Mouse (Mus musculus): ENCODE measurements at regions not wholly inside any gene's neighbourhood (a gene's known extent, or its start where the extent isn't known, plus 50 kb on each side); places are given as distances from the start of the nearest gene placed in this dataset.

DNA sequence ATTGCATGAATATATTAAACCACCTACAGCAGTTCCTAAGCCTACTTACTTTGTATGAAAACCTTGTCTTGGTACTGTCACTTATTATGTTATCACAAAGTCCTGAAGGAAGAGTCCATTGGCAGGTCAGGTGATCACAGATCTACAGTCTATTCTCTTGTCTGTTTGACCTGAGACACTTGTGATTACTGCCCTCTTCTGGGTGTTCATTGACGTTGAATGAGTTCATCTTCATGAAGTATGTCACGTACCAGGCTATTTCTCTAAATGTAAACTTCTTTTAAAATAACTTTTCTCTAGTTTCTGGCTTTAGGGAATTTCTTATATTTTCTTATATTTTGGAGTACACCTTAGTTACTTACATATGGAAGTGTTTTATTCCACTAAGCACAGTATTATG is 688.5 kb upstream of the Fat3 start:
- Histone ChIP-seq H3K4me3 (ENCODE audit: low read length) (no peak overlapping the region), H3K9ac (ENCODE audit: low read depth, low read length) (no peak overlapping the region), H3K4me1 (ENCODE audit: control insufficient read depth, insufficient read depth, low read length) (no peaks in the 10 kb centered on the region), H3K9me3 (ENCODE audit: control insufficient read depth, low read length) (no peaks in the 10 kb centered on the region), H3K36me3 (ENCODE audit: control insufficient read depth, insufficient read depth, low read length) (no peaks in the 10 kb centered on the region), H3K27ac (ENCODE audit: low read length) (no peak overlapping the region), H3K4me2 (ENCODE audit: low read depth, low read length) (no peak overlapping the region), H3K27me3 (replicated peaks; ENCODE audit: control insufficient read depth, insufficient read depth, low read length) (no peaks in the 10 kb centered on the region)
- WGBS = 78% methylated on average over 2 of the region's 2 CpGs
- ATAC-seq = no peak

DNA sequence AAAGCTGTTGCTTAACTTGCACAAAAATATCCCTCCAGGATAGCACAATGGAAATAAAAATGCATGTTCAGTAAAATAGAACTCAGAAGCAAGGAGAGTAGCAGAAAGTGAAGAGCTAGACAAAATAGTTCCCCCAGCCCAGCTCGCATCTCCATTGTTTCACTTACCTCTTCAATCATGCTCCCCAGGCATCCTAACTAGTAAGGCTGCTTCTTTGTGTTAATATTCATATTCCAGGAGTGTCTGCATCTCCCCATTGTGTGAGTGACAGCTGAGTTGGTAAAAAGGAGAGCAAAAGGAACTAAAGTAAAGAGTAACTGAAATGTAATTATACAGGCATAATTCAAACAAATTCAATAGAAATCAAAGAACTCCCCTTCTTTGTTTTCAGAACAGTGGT is 667.1 kb upstream of the Fat3 start:
- Histone ChIP-seq H3K4me1 (ENCODE audit: control insufficient read depth, insufficient read depth, low read length) (no peaks in the 10 kb centered on the region), H3K27me3 (replicated peaks; ENCODE audit: control insufficient read depth, insufficient read depth, low read length) (no peaks in the 10 kb centered on the region), H3K4me2 (ENCODE audit: low read depth, low read length) (no peak overlapping the region), H3K9me3 (ENCODE audit: control insufficient read depth, low read length) (no peaks in the 10 kb centered on the region), H3K36me3 (ENCODE audit: control insufficient read depth, insufficient read depth, low read length) (no peaks in the 10 kb centered on the region), H3K9ac (ENCODE audit: low read depth, low read length) (no peak overlapping the region), H3K27ac (ENCODE audit: low read length) (no peak overlapping the region), H3K4me3 (ENCODE audit: low read length) (no peak overlapping the region)
- WGBS = 83% methylated on average over 1 of the region's 1 CpGs
- no peak for ATAC-seq

DNA sequence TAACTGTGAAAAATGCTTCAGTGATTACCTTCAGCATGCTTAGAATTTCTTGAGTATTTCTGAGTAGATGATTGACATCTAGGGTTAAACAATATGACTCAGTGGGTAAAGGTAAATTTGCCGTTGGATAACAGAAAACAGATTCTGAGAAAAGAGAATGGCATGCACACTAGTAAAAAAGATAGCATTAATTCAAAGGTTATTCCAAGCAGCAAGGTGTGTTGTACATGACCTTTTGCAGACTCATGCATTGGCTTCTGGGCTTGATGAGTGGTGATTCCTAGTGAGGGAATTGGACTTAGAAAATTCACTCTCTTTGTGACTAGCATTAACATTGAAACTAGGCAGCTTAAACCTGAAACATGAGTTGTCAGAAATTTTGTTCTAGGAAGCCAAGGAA is 665.2 kb upstream of the Fat3 start:
- no peaks in the 10 kb centered on the region for H3K36me3 ChIP-seq (ENCODE audit: control insufficient read depth, insufficient read depth, low read length)
- no peak overlapping the region for H3K9ac ChIP-seq (ENCODE audit: low read depth, low read length)
- ATAC-seq = no peak
- H3K4me3 ChIP-seq (ENCODE audit: low read length) = no peak overlapping the region
- no peaks in the 10 kb centered on the region for H3K4me1 ChIP-seq (ENCODE audit: control insufficient read depth, insufficient read depth, low read length)
- H3K27ac ChIP-seq (ENCODE audit: low read length) = no peak overlapping the region
- WGBS = 75% methylated on average over 1 of the region's 1 CpGs
- no peaks in the 10 kb centered on the region for H3K27me3 ChIP-seq (replicated peaks; ENCODE audit: control insufficient read depth, insufficient read depth, low read length)
- no peak overlapping the region for H3K4me2 ChIP-seq (ENCODE audit: low read depth, low read length)
- H3K9me3 ChIP-seq (ENCODE audit: control insufficient read depth, low read length) = no peaks in the 10 kb centered on the region

DNA sequence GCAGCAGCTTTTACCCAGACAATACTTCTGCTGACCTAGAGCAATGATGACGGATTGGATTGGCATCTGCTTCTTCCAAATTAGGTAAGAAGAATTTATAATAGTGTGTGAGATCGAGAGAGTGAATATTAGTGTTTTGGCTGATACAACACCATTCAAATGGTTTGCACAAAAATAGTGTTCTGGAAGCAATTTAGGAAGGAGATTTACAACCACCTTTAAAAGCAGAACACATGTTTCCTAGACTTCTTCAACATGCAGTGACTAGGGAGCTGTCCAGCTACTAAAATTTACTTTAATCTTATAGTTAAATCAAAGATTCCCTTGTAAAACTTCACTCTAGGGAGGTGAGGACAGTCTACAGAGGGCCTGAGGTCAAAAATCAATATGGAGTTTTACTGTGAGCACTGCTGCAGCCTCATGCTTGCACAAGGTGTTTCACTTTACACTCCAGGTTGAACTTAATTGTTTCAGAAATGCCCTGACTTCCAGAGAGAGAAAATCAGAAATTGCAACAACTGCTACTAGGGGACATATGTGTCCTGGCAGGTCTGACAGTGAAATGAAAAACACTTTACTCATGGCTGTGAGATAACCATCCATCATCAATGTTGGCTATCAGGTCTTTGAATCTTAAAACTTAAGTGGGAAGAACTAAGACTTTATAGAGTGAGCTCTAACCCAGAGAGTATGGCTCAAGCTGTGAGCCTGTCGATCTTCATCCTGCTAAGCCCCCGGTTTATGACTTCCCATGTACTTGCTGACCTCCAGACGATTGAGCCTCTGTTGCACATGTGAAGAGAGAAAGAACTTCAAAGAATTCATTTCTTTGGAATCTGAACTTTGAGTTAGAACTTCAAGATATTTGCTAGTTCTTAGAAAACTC is 657.6 kb upstream of the Fat3 start:
- no peaks in the 10 kb centered on the region for H3K9me3 ChIP-seq (ENCODE audit: control insufficient read depth, low read length)
- no peak overlapping the region for H3K4me2 ChIP-seq (ENCODE audit: low read depth, low read length)
- H3K9ac ChIP-seq (ENCODE audit: low read depth, low read length) = no peak overlapping the region
- no peaks in the 10 kb centered on the region for H3K36me3 ChIP-seq (ENCODE audit: control insufficient read depth, insufficient read depth, low read length)
- ATAC-seq = no peak
- H3K4me1 ChIP-seq (ENCODE audit: control insufficient read depth, insufficient read depth, low read length) = no peaks in the 10 kb centered on the region
- H3K4me3 ChIP-seq (ENCODE audit: low read length) = no peak overlapping the region
- H3K27ac ChIP-seq (ENCODE audit: low read length) = no peak overlapping the region
- WGBS = 68% methylated on average over 5 of the region's 5 CpGs
- no peaks in the 10 kb centered on the region for H3K27me3 ChIP-seq (replicated peaks; ENCODE audit: control insufficient read depth, insufficient read depth, low read length)

DNA sequence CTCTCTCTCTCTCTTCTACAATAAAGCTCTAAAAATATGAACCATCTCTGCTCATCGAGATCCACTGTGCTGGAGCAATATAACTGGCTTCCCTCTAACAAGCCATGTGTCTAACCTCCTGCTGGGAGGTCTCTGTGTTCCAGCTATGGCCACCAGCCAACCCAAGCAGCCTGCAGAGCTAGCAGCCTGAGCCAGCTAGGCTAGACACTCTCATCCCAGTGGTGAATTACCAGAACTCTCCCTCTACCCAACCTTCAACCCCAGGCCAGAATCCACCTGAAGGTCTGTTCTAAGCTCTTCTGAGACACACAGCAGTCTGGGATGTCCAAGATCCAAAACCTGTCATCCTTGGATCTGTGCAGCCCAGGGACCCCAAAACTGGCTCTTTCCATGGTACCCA is 651.3 kb upstream of the Fat3 start:
- Histone ChIP-seq H3K9me3 (ENCODE audit: control insufficient read depth, low read length) (no peaks in the 10 kb centered on the region), H3K36me3 (ENCODE audit: control insufficient read depth, insufficient read depth, low read length) (no peaks in the 10 kb centered on the region), H3K27ac (ENCODE audit: low read length) (no peak overlapping the region), H3K4me2 (ENCODE audit: low read depth, low read length) (no peak overlapping the region), H3K4me3 (ENCODE audit: low read length) (no peak overlapping the region), H3K4me1 (ENCODE audit: control insufficient read depth, insufficient read depth, low read length) (no peaks in the 10 kb centered on the region), H3K9ac (ENCODE audit: low read depth, low read length) (no peak overlapping the region), H3K27me3 (replicated peaks; ENCODE audit: control insufficient read depth, insufficient read depth, low read length) (no peaks in the 10 kb centered on the region)
- whole genome bisulfite sequencing = 76% methylated on average over 1 of the region's 1 CpGs
- ATAC-seq = no peak

DNA sequence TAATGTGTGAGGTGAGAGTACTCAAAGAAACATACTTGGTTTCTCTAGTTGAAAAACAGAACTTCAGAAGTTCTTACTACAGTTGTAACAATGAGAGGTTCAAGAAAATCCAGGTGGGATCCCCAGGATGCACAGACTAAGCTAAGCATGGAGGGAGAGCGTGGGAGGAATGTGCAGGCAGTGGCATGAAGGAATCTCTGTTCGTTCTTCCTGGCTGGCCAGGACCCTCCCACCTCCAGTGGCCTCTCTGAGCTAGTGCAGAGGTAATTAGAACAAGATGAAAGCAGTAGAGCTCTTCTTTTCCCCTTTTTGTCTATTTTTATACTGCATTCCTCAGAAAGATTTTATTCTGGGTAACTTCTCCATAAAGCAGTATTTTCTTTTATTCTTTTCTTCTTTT is 648.3 kb upstream of the Fat3 start:
- no peak overlapping the region for H3K27ac ChIP-seq (ENCODE audit: low read length)
- 45% methylated on average over 2 of the region's 2 CpGs for WGBS
- no peak for ATAC-seq
- H3K4me3 ChIP-seq (ENCODE audit: low read length) = no peak overlapping the region
- no peak overlapping the region for H3K9ac ChIP-seq (ENCODE audit: low read depth, low read length)
- no peaks in the 10 kb centered on the region for H3K36me3 ChIP-seq (ENCODE audit: control insufficient read depth, insufficient read depth, low read length)
- no peak overlapping the region for H3K4me2 ChIP-seq (ENCODE audit: low read depth, low read length)
- no peaks in the 10 kb centered on the region for H3K9me3 ChIP-seq (ENCODE audit: control insufficient read depth, low read length)
- H3K4me1 ChIP-seq (ENCODE audit: control insufficient read depth, insufficient read depth, low read length) = no peaks in the 10 kb centered on the region
- no peaks in the 10 kb centered on the region for H3K27me3 ChIP-seq (replicated peaks; ENCODE audit: control insufficient read depth, insufficient read depth, low read length)

All from intestine, embryonic 16.5 days (tissue).